Mouse (Mus musculus): ENCODE data around the gene Ash1l. TPM values are rescaled to one million over a fixed set of nuclear protein-coding genes. Genes with fewer than 3 reads are reported as not detected.

The Ash1l gene
- 2.6 and 4.8 TPM in 2 replicates for polyA plus RNA-seq (2012)

DNA sequence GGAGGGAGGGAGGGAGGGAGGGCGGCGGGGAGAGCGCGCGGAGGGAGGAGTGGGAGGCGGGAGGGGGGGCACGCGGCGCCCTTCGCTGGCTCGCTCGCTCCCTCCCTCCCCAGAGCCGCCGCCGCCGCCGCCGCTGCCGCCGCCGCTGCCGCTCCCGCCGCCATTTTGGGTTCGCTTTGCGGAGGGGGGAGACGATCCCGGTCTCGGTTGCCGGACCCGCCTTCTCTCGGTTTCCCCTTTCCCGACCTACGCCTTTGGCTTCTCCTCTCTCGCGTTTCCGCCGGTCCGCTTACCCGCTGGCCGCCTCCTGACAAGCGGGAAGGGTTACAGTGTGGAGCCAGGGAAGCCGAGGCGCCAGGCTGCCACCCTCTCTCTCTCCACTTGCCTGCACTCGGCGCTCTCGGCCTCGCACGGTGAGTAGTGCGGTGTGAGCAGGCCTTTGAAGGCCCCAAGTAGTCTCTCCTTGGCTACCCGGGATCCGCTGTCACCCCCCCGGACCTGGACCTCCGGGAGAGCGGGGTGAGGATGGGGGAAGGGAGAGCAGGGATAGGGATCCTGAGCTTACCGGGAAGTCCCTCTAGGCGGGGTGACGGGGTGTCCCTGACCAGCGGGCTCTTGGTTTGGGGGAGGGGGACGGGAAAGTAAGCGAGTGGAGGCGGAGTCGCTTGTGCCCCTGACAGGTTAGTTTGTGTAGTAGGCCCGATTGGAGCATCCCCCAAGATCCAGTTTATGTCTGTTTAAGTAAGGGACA, at the start of gene Ash1l, which contains the start of gene Dap3:
Ash1l (plus strand) TSS at position 47 of the 751 bp plus-strand sequence.
Dap3 (minus strand) TSS at position 606 of the 751 bp plus-strand sequence.

DNA sequence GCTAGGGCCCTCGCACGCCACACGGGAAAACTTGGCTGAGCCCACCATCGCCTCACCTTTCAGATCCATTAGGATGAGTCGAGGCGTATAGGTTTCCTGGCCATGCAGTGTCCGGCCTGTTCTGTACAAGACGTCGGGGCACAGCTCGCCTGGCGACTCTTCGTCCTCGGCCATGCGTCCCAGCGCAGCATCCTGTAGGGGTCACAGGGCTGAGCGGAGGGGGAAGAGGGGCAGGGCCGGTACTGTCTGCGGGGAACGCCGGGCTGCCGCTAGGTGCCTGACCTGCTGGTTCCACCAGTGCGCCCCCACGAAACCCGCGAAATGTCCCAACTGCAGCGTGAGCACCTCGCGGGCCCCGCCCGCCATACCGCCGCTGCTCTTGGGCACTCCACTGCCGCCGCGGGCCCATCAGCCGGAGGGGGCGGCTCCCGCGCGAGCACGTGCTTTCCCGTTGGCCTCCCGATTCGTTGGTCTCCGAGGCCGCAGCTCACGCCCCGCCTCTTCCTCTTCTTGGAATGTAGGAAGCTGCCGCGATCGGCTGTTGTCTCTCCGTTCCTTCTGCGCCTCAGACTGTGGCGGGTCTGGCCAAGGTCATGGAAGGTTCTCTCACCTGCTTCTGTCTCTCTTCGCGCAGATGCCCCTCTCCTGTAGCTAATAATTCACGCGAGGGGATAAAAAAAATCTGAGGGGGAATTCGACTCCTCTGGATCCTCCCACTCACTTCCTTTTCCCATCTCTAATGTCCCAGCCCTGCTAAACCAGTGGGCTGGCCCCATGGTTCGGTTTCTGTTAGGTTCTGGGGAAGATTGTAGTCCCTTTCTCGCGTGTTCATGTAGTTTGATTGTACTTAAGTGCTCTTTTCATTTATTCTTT, 36.7 kb upstream of the Ash1l start, which contains the start of gene Msto1:
Msto1 (minus strand) TSS at position 489 of the 873 bp plus-strand sequence.

DNA sequence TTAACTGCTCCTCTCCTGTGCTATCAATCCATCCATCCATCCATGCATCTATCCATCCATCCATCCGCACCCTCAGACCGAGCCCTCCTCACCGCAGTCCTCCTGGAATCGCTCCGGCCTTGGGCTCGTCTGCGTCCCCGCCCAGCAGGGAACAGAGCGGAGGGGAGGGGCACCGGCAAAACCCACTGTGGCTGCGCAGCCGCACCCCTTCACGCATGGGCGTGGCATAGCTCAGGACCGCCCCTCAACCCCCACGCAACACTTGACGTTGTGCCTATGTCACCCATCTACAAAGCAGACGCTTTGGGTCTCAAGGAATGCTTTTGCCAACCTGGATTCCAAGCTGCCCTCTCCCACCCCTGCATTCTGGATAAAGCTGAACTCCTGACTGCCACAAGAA, 142.8 kb downstream of the Ash1l start, which contains the start of gene Rusc1:
Rusc1 (minus strand) TSS at position 137 of the 400 bp plus-strand sequence.

DNA sequence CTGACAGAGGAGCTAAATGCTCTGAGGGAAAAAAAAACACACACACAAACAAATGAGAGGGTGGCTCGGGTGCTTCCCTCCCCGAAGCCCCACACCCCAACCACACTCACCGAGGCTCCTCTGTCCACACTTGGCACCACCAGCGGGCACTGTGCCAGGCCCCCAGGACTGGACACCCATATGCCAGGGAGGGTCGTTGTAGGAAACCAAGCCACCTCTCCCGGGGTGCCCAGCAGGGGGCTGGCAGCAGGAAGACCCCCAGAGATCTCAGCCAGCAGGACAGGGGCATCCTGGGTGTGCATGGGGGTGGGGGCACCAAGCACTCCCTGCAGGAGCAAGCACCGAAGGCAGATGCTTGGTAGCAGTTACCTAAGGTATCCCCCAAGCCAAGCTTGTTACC, 150.4 kb downstream of the Ash1l start, which contains the start of gene Gm43738:
Gm43738 (minus strand) TSS at position 289 of the 400 bp plus-strand sequence.

DNA sequence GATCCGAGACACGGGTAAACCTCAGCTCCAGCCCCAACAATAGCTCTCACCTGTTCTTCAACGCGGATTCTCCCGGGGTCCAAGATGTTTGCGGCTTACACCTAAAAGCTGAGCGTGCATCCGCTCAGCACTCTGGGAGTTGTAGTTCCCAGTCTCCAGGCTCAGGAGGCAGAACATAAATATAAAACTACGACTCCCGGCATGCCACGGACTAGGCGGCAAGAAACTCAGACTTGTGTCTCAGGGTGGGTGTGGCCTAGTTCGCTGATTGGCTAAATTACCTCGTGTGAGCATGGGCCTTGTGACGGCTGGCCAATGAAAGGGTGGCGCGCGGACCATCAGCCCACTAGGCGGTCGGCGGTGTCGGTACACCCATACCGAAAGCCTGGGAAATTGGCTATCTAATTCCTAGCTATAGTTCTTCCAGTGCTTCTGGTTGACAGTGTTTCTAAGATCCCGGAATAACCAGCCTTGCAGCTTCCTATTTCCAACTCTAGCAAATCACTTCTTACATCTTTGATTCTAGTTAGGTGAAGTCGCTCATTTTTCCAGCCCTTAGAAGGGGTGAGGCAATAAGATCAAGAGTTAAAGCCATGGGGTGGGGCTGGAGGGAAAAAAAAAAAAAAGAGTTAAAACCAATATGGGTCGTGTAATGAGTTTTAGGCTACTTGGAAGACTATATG, 151.5 kb downstream of the Ash1l start, which contains the start of gene Fdps:
Fdps (minus strand) TSS at position 148 of the 683 bp plus-strand sequence.

Other genes starting within 250 kb of the Ash1l start
- 13.4 and 15.4 TPM in 2 replicates for gene Rit1, start 233.8 kb upstream of the Ash1l start, polyA plus RNA-seq (2012)
- gene Syt11, start 175.5 kb upstream of the Ash1l start, polyA plus RNA-seq (2012) = 0.49 and 0.78 TPM in 2 replicates
- 11.9 and 18.4 TPM in 2 replicates for gene Gon4l, start 115.4 kb upstream of the Ash1l start, polyA plus RNA-seq (2012)
- gene Msto1, start 36.6 kb upstream of the Ash1l start, polyA plus RNA-seq (2012) = 28.9 and 31.6 TPM in 2 replicates
- gene Dap3, start 559 bp downstream of the Ash1l start, polyA plus RNA-seq (2012) = 102 and 118 TPM in 2 replicates
- 33.6 and 37.2 TPM in 2 replicates for gene Rusc1, start 142.7 kb downstream of the Ash1l start, polyA plus RNA-seq (2012)
- gene Gm43738, start 150.5 kb downstream of the Ash1l start, polyA plus RNA-seq (2012) = 1.0 and 1.1 TPM in 2 replicates
- 5.8 and 10.1 TPM in 2 replicates for gene Fdps, start 151.3 kb downstream of the Ash1l start, polyA plus RNA-seq (2012)
- gene Pklr, start 185.5 kb downstream of the Ash1l start, polyA plus RNA-seq (2012) = 27.8 and 36.5 TPM in 2 replicates
- gene Hcn3, start 209.6 kb downstream of the Ash1l start, polyA plus RNA-seq (2012) = 1.8 and 2.5 TPM in 2 replicates
- 49.2 and 71.4 TPM in 2 replicates for gene Clk2, start 214.2 kb downstream of the Ash1l start, polyA plus RNA-seq (2012)
- gene Scamp3, start 226.9 kb downstream of the Ash1l start, polyA plus RNA-seq (2012) = 366 and 382 TPM in 2 replicates
- 253 and 287 TPM in 2 replicates for gene Fam189b, start 232.5 kb downstream of the Ash1l start, polyA plus RNA-seq (2012)

Data from megakaryocyte-erythroid progenitor cell, adult 5 weeks (primary cell).